In the genomic region with DNA sequence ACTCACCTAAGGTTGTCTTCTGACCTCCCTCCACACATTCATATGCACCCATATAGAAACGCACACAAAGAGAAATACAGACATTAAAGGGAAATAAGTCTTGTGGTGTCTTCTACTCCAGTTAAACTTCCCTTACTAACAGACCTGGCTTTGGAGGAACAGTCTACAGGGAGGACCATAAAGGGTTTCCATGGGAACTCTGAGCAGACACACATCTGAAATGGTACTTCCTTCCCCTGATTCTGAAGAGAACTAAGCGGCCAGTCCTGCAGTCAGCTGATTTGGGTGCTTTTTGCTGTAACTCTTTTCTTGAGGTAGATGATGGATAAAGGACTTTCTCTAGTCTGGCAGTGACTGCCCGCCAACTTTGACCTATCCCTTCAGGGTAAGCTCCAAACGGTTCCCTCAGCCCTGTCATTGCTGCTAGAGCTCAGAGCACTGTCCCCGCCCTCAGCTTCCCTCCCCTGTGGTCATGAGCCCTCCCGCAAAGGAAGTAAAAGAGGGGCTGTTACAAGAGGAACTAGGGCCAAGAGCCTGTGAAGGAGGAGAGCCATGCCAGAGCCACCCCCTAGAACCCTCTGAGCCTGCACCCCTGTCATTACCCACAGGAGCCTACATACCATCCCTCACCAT, we compare ENCODE assay signal across 9 mouse cellular contexts. TPM values are rescaled to one million over a fixed set of nuclear protein-coding genes. Genes with fewer than 3 reads are reported as not detected.
DNase-seq lines count a peak whose midpoint lies in the region; ATAC-seq and TF ChIP-seq lines count a peak whose summit lies in the region.
"Had no signal": no experiment of that assay in that cellular context is flagged by ENCODE, and none has a peak within 500 bp of the region (broad histone marks: within the 10 kb centered on the region; RNA-seq: fewer than 3 reads in every experiment).

TSS of gene Myo1f (plus strand) at position 485 of the 633 bp plus-strand sequence.

- H3K4me3 ChIP-seq in hindbrain, postnatal 0 days (ENCODE audit: low read length): no peak within 1 kb of the TSS
- no peak within 1 kb of the TSS for H3K4me3 ChIP-seq in hindbrain, embryonic 14.5 days (replicated peaks; ENCODE audit: low read length)
- H3K4me3 ChIP-seq in liver, embryonic 13.5 days (replicated peaks): no peak within 1 kb of the TSS; the same call in 1 of the 2 replicates
- no peak within 1 kb of the TSS for H3K4me3 ChIP-seq in midbrain, embryonic 13.5 days (replicated peaks)
- H3K4me3 ChIP-seq in layer of hippocampus, adult 2 months: no peak within 1 kb of the TSS
- H3K4me3 ChIP-seq: heart, embryonic 15.5 days had no signal

- H3K36me3 ChIP-seq in hindbrain, postnatal 0 days (ENCODE audit: insufficient read depth, low read length): 0 out of 2 replicates have a peak, but pooled peaks cover 6% of the 10 kb centered on the region
- peaks cover 18% of the 10 kb centered on the region; the same call in 1 of the 2 replicates for H3K36me3 ChIP-seq in hindbrain, embryonic 14.5 days (replicated peaks; ENCODE audit: control insufficient read depth, insufficient read depth)
- H3K36me3 ChIP-seq in liver, embryonic 13.5 days: 0 out of 2 replicates have a peak, but pooled peaks cover 9% of the 10 kb centered on the region
- peaks cover 17% of the 10 kb centered on the region for H3K36me3 ChIP-seq in midbrain, embryonic 13.5 days

- H3K4me1 ChIP-seq in hindbrain, postnatal 0 days (ENCODE audit: insufficient read depth, low read length): no peaks in the 10 kb centered on the region
- H3K4me1 ChIP-seq in hindbrain, embryonic 14.5 days (replicated peaks; ENCODE audit: control insufficient read depth, insufficient read depth, low read length): no peaks in the 10 kb centered on the region
- 0 out of 2 replicates have a peak, but pooled peaks cover 2% of the 10 kb centered on the region for H3K4me1 ChIP-seq in liver, embryonic 13.5 days (replicated peaks)
- no peaks in the 10 kb centered on the region for H3K4me1 ChIP-seq in midbrain, embryonic 13.5 days (replicated peaks)
- H3K4me1 ChIP-seq: heart, embryonic 15.5 days had no signal

- 44% methylated on average over 6 of the region's 6 CpGs for WGBS in hindbrain, postnatal 0 days
- 48% methylated on average over 6 of the region's 6 CpGs for WGBS in hindbrain, embryonic 14.5 days
- 11% methylated on average over 6 of the region's 6 CpGs for WGBS in liver, embryonic 13.5 days (ENCODE audit: insufficient replicate concordance)
- 43% methylated on average over 6 of the region's 6 CpGs for WGBS in midbrain, embryonic 13.5 days

- no peak within 1 kb of the TSS for H3K9ac ChIP-seq in hindbrain, postnatal 0 days (replicated peaks; ENCODE audit: low read length)
- no peak within 1 kb of the TSS for H3K9ac ChIP-seq in hindbrain, embryonic 14.5 days
- no peak within 1 kb of the TSS for H3K9ac ChIP-seq in liver, embryonic 13.5 days
- no peak within 1 kb of the TSS for H3K9ac ChIP-seq in midbrain, embryonic 13.5 days (replicated peaks)
- H3K9ac ChIP-seq: heart, embryonic 15.5 days had no signal

- no peak for TF ChIP-seq CTCF in hindbrain, postnatal 0 days (IDR thresholded peaks at IDR 0.05; ENCODE audit: low read depth)
- no peak for TF ChIP-seq CTCF in layer of hippocampus, adult 2 months (conservative IDR thresholded peaks at IDR 0.05)

- no peak within 1 kb of the TSS for H3K27ac ChIP-seq in hindbrain, postnatal 0 days
- H3K27ac ChIP-seq in hindbrain, embryonic 14.5 days: no peak within 1 kb of the TSS
- H3K27ac ChIP-seq in liver, embryonic 13.5 days: no peak within 1 kb of the TSS
- no peak within 1 kb of the TSS for H3K27ac ChIP-seq in midbrain, embryonic 13.5 days
- no peak within 1 kb of the TSS for H3K27ac ChIP-seq in layer of hippocampus, adult 2 months
- H3K27ac ChIP-seq: heart, embryonic 15.5 days had no signal

- no peak for ATAC-seq in hindbrain, postnatal 0 days
- no peak for ATAC-seq in hindbrain, embryonic 14.5 days (ENCODE audit: low FRiP score)
- peak; percentile 45 for ATAC-seq in liver, embryonic 13.5 days (ENCODE audit: low read depth)
- no peak for ATAC-seq in midbrain, embryonic 13.5 days

- peak; percentile 6 for DNase-seq in hindbrain, postnatal 0 days (ENCODE audit: low spot score)
- no peak for DNase-seq in hindbrain, embryonic 14.5 days (ENCODE audit: low spot score)
- peak; percentile 63 for DNase-seq in MEL-GATA-1-ER (ENCODE audit: extremely low read depth, low read depth)
- no peak for DNase-seq in liver, embryonic 13.5 days
- peak; percentile 33 for DNase-seq in skeletal muscle tissue, adult 2 months (ENCODE audit: low read depth, low spot score)
- no peak for DNase-seq in cerebellum, postnatal 14 days
- no peak for DNase-seq in layer of hippocampus, adult 2 months (ENCODE audit: low spot score in 2 of 2)

- H3K4me2 ChIP-seq in hindbrain, postnatal 0 days (ENCODE audit: low read depth, low read length): no peak within 1 kb of the TSS
- H3K4me2 ChIP-seq in hindbrain, embryonic 14.5 days (replicated peaks): no peak within 1 kb of the TSS
- H3K4me2 ChIP-seq in liver, embryonic 13.5 days: peak within 1 kb of the TSS; percentile 11; the same call in 1 of the 2 replicates
- no peak within 1 kb of the TSS for H3K4me2 ChIP-seq in midbrain, embryonic 13.5 days (replicated peaks)
- H3K4me2 ChIP-seq: heart, embryonic 15.5 days had no signal

- no peaks in the 10 kb centered on the region for H3K27me3 ChIP-seq in hindbrain, postnatal 0 days (ENCODE audit: insufficient read depth, low read length)
- H3K27me3 ChIP-seq in hindbrain, embryonic 14.5 days (ENCODE audit: control insufficient read depth, insufficient read depth, low read length): no peaks in the 10 kb centered on the region
- H3K27me3 ChIP-seq in liver, embryonic 13.5 days: no peaks in the 10 kb centered on the region
- no peaks in the 10 kb centered on the region for H3K27me3 ChIP-seq in midbrain, embryonic 13.5 days
- H3K27me3 ChIP-seq: heart, embryonic 15.5 days had no signal

- no peaks in the 10 kb centered on the region for H3K9me3 ChIP-seq in hindbrain, postnatal 0 days (ENCODE audit: low read length)
- H3K9me3 ChIP-seq in hindbrain, embryonic 14.5 days (ENCODE audit: control insufficient read depth, low read length): no peaks in the 10 kb centered on the region
- no peaks in the 10 kb centered on the region for H3K9me3 ChIP-seq in liver, embryonic 13.5 days (replicated peaks)
- no peaks in the 10 kb centered on the region for H3K9me3 ChIP-seq in midbrain, embryonic 13.5 days
- H3K9me3 ChIP-seq: heart, embryonic 15.5 days had no signal

RNA-seq across cellular contexts. Expression of gene Myo1f, which starts in this region (rescaled TPM):
- total RNA-seq in hindbrain, postnatal 0 days (2014; rRNA removed): 2.6 and 2.7 TPM in 2 replicates
- polyA plus RNA-seq in hindbrain, postnatal 0 days (2015; fragmentation: Nextera tagmentation; extraction: Ambion mirVana): 1.2 TPM in 2 replicates
- polyA plus RNA-seq in hindbrain, embryonic 14.5 days (2014; fragmentation: Nextera tagmentation; extraction: Ambion mirVana): 1.7 and 2.0 TPM in 2 replicates
- 6.3 and 6.5 TPM in 2 replicates for polyA plus RNA-seq in liver, embryonic 13.5 days (2015; fragmentation: Nextera tagmentation; extraction: Ambion mirVana)
- 1.4 and 2.4 TPM in 2 replicates for polyA plus RNA-seq in midbrain, embryonic 13.5 days (2015; fragmentation: Nextera tagmentation; extraction: Ambion mirVana)
- 1 to 10 TPM; 1.3 to 1.5 TPM for total RNA-seq in layer of hippocampus, adult 2 months (2021)

Comparison
In these comparisons a context has a peak if more than half of its experiments do, and no peak if none do; other contexts are left out.
1. DNase-seq: peak in hindbrain, postnatal 0 days (single experiment), MEL-GATA-1-ER (single experiment) and skeletal muscle tissue, adult 2 months (single experiment); none in hindbrain, embryonic 14.5 days (single experiment), liver, embryonic 13.5 days (single experiment), cerebellum, postnatal 14 days (0 of 2) and layer of hippocampus, adult 2 months (0 of 2).